Mouse (Mus musculus): ENCODE results near the gene Trabd2b. TPM values are rescaled to one million over a fixed set of nuclear protein-coding genes. Genes with fewer than 3 reads are reported as not detected.

The Trabd2b gene
- polyA plus RNA-seq, 1 experiment from 2014 or later: 1.8 TPM

DNA sequence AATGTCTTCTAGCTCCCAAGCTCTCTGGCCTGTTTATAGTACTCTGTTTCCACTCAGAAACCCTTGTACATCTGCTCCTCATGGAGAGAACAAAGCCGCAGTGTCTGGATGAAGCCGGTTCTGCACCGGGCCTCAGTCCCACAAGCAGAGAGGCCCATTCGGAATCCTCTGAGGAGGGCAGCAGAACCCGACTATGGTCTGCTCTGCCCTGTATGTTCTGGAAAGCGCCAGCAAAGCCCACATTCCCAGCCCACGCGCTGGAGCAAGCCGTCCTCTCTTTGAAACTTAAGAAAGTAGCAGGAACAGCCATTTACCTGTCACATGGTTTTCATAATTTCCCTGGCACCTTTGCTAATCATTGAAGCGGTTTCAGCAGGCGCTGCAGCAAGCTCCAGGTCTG is 29.0 kb upstream of the Trabd2b start:
- Histone ChIP-seq H3K4me1 (no peaks in the 10 kb centered on the region), H3K4me3 (no peak overlapping the region), H3K27me3 (ENCODE audit: low read depth, poor library complexity, severe bottlenecking) (no peaks in the 10 kb centered on the region; the same call in 1 of the 2 replicates), H3K36me3 (no peaks in the 10 kb centered on the region), H3K9me3 (replicated peaks) (no peaks in the 10 kb centered on the region), H3K27ac (replicated peaks) (no peak overlapping the region)
- no peak for DNase-seq (ENCODE audit: low spot score)
- WGBS: 84% methylated on average over 11 of the region's 11 CpGs

DNA sequence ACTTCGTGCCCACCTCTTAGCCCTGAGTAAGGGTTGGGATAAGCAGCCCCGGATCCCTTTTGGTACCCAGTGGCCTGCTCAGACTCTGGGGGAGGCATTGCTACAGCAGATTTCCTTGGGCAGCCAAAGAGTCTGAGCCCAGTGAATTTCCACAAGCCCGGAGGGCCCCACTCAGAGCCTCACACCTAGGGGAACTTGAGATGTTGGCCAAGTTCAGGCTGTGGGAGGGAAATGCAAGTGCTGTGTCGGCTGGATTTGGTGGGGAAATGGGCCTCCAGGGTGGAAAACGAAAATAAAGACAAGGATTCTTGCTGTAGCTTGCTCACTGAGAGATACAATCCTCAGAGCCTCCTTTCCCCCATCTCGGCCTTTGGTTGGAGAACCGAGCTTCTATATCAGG is 28.0 kb upstream of the Trabd2b start:
- Histone ChIP-seq H3K27ac (replicated peaks) (no peak overlapping the region), H3K27me3 (ENCODE audit: low read depth, poor library complexity, severe bottlenecking) (no peaks in the 10 kb centered on the region; the same call in 1 of the 2 replicates), H3K4me3 (no peak overlapping the region), H3K36me3 (no peaks in the 10 kb centered on the region), H3K4me1 (no peaks in the 10 kb centered on the region), H3K9me3 (replicated peaks) (no peaks in the 10 kb centered on the region)
- 84% methylated on average over 7 of the region's 7 CpGs for WGBS
- no peak for DNase-seq (ENCODE audit: low spot score)

DNA sequence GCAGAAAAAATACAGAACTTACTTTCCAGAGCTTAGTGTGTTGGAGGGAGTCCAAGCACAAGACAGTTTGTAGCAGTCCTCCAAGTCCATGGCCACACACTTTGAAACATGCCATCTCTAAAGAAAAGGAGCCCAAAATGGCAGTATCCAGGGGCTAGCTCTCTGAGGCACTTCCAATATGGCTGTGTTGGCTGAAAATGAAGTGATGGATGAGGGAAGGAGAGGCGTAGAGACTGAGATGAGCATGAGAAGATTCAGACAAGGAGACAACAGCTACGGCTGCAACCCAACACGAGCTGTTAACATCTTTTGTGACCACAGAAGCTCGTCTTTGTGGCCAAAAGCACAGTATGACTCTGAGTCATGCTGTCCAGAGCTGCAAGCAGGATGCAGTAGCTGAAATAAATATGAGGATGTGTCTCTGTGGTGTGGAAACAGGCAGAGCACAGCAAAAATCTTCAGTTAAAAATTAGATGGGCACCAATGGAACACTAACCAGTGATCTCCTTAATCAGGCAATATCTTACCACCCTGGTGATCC is 27.0 kb upstream of the Trabd2b start:
- 90% methylated on average over 4 of the region's 4 CpGs for WGBS

DNA sequence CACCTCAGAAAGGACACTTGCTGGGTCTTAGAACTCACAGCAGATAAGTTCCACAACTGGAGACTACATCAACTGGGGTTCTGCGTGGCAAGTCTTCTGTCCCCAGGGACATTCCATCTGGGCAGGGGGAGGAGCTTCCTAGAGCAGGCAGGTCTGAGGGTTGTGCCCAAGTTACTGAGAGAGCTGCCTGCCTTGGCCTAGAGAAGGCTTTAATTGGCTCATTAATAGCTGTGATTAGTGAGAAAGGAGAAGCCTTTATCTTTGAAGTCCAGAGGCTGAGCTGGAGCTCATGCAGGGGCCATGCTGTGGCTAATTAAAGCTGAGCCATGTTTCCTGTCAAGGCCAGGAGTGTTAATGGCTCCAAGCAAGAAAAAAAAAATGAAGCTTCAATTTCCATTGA is 23.9 kb upstream of the Trabd2b start:
- H3K4me3 ChIP-seq: no peak overlapping the region
- H3K4me1 ChIP-seq: no peaks in the 10 kb centered on the region
- no peak for DNase-seq (ENCODE audit: low spot score)
- H3K27ac ChIP-seq (replicated peaks): no peak overlapping the region
- no peaks in the 10 kb centered on the region for H3K9me3 ChIP-seq (replicated peaks)
- WGBS: 23% methylated on average over 1 of the region's 1 CpGs
- H3K27me3 ChIP-seq (ENCODE audit: low read depth, poor library complexity, severe bottlenecking): no peaks in the 10 kb centered on the region
- no peaks in the 10 kb centered on the region for H3K36me3 ChIP-seq

More for the DNA sequence above, 27.0 kb upstream of the Trabd2b start:
- Histone ChIP-seq H3K27me3 (ENCODE audit: low read depth, poor library complexity, severe bottlenecking) (no peaks in the 10 kb centered on the region; the same call in 1 of the 2 replicates), H3K36me3 (no peaks in the 10 kb centered on the region), H3K4me3 (no peak overlapping the region), H3K27ac (replicated peaks) (no peak overlapping the region), H3K4me1 (no peaks in the 10 kb centered on the region), H3K9me3 (replicated peaks) (no peaks in the 10 kb centered on the region)
- DNase-seq (ENCODE audit: low spot score): no peak

DNA sequence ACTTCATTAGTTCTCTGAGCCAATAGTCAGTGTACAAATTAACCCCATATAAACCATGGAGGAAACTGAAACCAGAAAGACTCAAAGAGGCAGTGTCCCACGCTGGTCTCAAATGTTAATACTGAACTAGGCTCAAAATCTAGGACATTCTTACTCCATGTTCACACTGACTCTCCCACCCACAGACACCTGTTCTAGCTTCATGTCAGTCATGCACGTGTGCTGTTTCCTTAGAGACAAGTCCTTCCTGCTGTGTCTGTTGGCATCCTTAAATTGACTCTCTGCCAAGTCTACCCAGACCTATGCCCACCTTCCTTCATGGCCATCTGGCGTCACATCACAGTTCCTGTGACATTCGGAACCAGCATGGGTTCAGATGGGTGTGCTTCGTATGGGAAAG is 21.3 kb upstream of the Trabd2b start:
- Histone ChIP-seq H3K9me3 (replicated peaks) (no peaks in the 10 kb centered on the region), H3K4me3 (no peak overlapping the region), H3K4me1 (no peaks in the 10 kb centered on the region), H3K36me3 (no peaks in the 10 kb centered on the region), H3K27me3 (ENCODE audit: low read depth, poor library complexity, severe bottlenecking) (no peaks in the 10 kb centered on the region), H3K27ac (replicated peaks) (no peak overlapping the region)
- no peak for DNase-seq (ENCODE audit: low spot score)
- 88% methylated on average over 5 of the region's 5 CpGs for WGBS

DNA sequence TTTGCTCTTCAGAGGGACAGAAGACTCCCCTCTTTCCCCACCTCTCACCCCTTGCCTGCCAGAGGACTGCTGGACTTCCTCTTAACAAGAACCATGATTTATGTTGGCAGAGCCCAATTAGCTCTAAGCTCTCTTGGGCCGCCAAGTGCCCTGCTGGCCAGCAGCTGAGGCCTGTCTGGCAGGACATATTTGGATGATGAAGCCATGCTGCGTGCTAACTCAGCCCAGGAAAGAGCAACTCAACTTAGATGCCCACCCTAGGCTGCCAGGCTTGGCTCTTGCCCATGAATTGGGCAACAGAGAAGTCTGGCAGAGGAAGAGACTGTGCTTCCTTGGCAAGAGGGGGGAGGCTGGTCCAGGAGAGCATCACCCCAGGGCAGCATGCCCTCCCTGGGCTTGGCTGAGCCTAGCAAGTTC is 20.1 kb upstream of the Trabd2b start:
- Histone ChIP-seq H3K27me3 (ENCODE audit: low read depth, poor library complexity, severe bottlenecking) (no peaks in the 10 kb centered on the region), H3K4me1 (no peaks in the 10 kb centered on the region), H3K9me3 (replicated peaks) (no peaks in the 10 kb centered on the region), H3K4me3 (no peak overlapping the region), H3K36me3 (no peaks in the 10 kb centered on the region), H3K27ac (replicated peaks) (no peak overlapping the region)
- WGBS: 87% methylated on average over 2 of the region's 2 CpGs
- DNase-seq (ENCODE audit: low spot score): no peak

DNA sequence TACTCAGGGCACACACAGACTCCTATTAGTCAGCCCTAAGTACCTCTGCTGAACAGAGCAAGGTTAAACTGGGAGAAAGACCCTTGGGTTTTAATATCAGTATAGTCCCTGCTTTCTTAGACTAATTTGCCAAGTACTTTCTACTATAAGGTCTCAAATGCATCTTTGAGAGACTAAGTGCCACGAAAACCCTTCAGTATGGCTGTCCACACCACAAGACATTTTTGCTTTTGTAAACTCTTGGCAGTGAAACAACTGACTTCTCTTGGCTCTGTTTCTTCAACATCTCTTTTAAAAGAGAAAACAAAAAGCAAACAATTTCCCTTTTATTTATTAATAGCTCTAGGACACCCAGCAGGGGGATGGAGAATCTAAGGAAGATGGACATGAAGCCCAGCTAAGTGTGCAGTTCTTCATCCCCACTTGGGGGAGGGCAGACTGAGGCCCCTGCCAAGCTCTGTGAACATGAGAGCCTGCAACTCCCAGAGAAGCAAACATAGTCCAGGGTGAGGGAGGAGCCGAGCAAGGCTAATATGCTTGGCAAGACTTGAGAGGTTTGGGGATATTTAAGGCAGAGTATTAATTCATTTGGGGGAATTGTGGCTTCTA is 18.9 kb upstream of the Trabd2b start:
- H3K36me3 ChIP-seq: no peaks in the 10 kb centered on the region
- H3K9me3 ChIP-seq (replicated peaks): no peaks in the 10 kb centered on the region
- no peak overlapping the region for H3K4me3 ChIP-seq
- no peaks in the 10 kb centered on the region for H3K27me3 ChIP-seq (ENCODE audit: low read depth, poor library complexity, severe bottlenecking)
- no peak for DNase-seq (ENCODE audit: low spot score)
- no peak overlapping the region for H3K27ac ChIP-seq (replicated peaks)
- H3K4me1 ChIP-seq: no peaks in the 10 kb centered on the region
- 77% methylated on average over 2 of the region's 2 CpGs for WGBS

DNA sequence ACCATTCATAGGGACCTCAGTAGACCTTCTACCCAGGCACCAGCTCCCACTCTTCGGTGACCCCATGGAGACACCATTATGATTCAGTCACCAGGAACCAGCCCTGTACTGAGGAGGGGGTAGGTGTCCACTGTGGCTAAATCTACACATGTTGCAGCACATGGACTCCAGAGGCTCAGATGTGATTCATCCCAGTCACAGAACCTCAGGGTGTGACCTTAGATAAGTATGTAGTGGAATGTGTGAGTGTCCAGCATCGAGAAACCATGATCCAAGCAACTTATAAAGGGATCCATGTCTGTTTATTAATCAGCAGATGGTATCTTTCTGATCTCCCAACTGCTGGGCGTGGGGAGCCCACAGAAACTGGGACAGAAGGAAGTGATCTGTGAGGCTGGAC is 18.2 kb upstream of the Trabd2b start:
- Histone ChIP-seq H3K27me3 (ENCODE audit: low read depth, poor library complexity, severe bottlenecking) (no peaks in the 10 kb centered on the region), H3K4me3 (no peak overlapping the region), H3K27ac (replicated peaks) (no peak overlapping the region), H3K4me1 (no peaks in the 10 kb centered on the region), H3K36me3 (no peaks in the 10 kb centered on the region), H3K9me3 (replicated peaks) (no peaks in the 10 kb centered on the region)
- 80% methylated on average over 3 of the region's 3 CpGs for WGBS
- no peak for DNase-seq (ENCODE audit: low spot score)

DNA sequence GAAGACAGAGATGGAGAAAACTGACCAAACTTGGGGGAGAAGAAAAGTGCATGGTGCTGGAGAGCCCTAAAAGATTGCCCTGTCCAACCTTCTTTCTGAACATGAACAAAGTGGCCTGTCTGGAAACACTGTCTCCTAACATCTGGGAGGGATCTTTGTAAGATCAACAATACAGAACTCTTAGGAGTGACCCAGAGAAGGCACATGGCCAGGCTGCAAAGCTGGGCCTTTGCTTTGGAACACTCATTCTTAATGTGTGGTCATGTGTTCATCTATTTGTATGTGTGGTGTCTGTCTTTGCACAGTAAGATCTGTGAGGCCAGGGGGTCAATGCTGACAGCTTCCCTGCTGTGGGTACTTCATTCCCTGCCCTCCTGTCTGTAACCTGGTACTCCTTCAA is 16.9 kb upstream of the Trabd2b start:
- no peak overlapping the region for H3K27ac ChIP-seq (replicated peaks)
- no peaks in the 10 kb centered on the region for H3K9me3 ChIP-seq (replicated peaks)
- H3K4me1 ChIP-seq: no peaks in the 10 kb centered on the region
- H3K36me3 ChIP-seq: no peaks in the 10 kb centered on the region
- H3K4me3 ChIP-seq: no peak overlapping the region
- no peaks in the 10 kb centered on the region for H3K27me3 ChIP-seq (ENCODE audit: low read depth, poor library complexity, severe bottlenecking)
- DNase-seq (ENCODE audit: low spot score): no peak

DNA sequence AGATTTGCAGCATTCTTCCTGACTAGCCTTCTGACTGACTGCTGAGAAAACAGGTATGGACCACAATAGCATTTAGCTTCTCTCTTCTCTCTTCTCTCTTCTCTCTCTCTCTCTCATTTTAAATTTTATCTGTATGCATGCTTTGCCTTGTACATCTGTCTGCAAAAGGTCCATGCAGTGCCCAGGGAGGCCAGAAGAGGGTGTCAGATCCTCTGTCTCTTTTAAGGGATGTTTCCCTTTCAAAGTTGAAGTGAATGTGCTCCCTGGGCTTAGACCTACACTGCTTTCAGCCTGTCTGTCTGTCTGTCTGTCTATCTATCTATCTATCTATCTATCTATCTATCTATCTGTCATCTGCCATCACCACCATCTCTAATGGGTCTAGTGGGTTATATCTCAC is 8.9 kb upstream of the Trabd2b start:
- H3K27ac ChIP-seq (replicated peaks): no peak overlapping the region
- no peak for DNase-seq (ENCODE audit: low spot score)
- H3K27me3 ChIP-seq (ENCODE audit: low read depth, poor library complexity, severe bottlenecking): peaks cover 4% of the 10 kb centered on the region; the same call in 1 of the 2 replicates
- peaks cover 7% of the 10 kb centered on the region for H3K4me1 ChIP-seq
- H3K9me3 ChIP-seq (replicated peaks): no peaks in the 10 kb centered on the region
- no peak overlapping the region for H3K4me3 ChIP-seq
- no peaks in the 10 kb centered on the region for H3K36me3 ChIP-seq

DNA sequence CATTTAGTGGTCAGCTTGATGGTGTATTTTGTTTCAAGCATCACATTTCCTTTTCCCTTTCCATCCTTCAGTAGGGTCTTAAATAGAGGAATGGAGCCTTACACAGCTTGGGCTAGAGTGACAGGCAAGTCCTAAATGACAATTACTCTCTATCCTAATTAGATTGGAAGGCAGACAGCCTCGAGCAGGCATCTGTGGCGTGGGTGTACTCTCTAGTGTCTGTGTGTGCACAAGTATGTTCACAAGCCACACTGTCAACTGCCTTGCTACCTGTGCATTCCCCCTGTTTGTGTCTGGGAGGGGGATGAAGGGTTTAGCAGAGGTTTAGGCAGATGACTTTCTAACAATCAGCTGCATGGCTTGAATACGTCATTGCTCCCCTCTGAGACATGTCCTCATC is 6.7 kb upstream of the Trabd2b start:
- H3K27ac ChIP-seq (replicated peaks): no peak overlapping the region
- peaks cover 18% of the 10 kb centered on the region for H3K27me3 ChIP-seq (ENCODE audit: low read depth, poor library complexity, severe bottlenecking)
- H3K4me3 ChIP-seq: no peak overlapping the region
- H3K4me1 ChIP-seq: peaks cover 7% of the 10 kb centered on the region
- no peak for DNase-seq (ENCODE audit: low spot score)
- no peaks in the 10 kb centered on the region for H3K9me3 ChIP-seq (replicated peaks)
- 70% methylated on average over 3 of the region's 3 CpGs for WGBS
- no peaks in the 10 kb centered on the region for H3K36me3 ChIP-seq

DNA sequence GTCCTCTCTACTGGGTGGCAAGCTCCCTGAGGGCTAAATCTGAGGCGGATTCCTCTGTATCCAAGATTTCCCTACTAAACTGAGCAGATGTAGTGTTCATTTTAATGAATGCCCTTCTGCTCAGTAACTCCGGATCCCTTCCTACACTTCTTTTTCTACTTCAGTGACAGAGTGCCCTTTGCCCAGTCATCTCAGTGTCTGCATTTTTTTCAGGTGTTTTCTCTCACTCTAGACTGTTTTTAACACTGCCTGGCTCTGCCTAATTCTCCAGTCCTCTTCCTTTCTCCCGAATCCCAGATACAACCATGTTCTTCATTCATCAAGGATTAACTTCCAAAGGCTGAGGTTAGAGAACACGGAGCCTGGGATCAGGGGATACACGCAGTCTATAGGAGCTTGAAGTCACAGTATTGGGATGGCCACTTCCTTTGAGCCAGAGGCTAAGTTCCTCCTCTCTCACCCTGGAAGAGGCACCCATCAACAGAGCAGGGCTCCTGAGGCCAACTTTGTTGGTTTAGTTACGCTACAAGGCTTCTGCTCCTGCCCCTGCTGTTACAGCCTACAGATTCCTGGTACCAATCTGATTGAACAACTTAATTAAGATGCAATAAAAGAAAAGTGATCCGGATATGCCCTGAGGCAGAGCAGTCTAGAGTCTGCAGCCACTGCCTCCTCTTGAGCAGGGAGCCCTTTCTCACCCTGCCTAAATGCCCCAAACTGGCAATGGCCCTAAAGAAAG is 4.4 kb upstream of the Trabd2b start:
- Histone ChIP-seq H3K4me1 (peaks cover 17% of the 10 kb centered on the region), H3K36me3 (no peaks in the 10 kb centered on the region), H3K27ac (replicated peaks) (no peak overlapping the region), H3K9me3 (replicated peaks) (no peaks in the 10 kb centered on the region), H3K4me3 (no peak overlapping the region), H3K27me3 (ENCODE audit: low read depth, poor library complexity, severe bottlenecking) (peaks cover 28% of the 10 kb centered on the region)
- DNase-seq (ENCODE audit: low spot score): no peak
- WGBS: 54% methylated on average over 7 of the region's 7 CpGs

DNA sequence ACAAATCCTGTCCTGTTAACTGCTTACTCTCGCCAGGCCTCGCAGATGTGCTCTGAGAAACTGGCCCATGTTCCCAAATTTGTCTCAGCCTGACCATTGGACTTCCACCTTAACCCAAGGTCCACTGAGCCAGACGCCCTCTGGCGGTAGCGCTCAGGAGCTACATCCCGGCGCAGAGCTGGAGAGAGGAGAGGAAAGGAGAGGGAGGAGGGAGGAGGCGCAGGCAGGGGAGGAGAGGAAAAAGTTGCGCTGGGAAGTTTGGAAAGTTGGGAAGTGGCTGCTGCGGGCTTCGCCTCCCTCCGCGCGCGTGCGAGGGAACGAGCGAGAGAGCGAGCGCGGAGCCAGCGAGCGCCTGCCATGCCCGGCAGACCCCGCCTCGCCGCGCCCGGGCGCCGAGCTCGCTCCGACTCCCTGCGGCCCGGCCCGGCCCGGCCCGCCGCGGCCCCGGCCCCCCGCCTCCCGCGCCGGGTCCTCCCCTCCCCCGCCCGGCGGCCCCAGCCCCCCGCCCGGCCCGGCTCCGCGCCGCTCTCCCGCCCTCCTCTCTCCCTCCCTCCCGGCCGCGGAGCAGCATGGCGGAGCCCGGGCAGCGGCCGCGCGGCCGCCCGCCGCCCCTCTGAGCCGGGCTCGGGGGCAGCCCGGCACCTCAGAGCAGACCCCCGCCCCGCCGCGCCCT is 706 bp upstream of the Trabd2b start:
- Histone ChIP-seq H3K4me1 (peaks cover 50% of the 10 kb centered on the region), H3K27ac (replicated peaks) (peak overlapping the region; percentile 92), H3K4me3 (peak overlapping the region; percentile 75), H3K9me3 (replicated peaks) (no peaks in the 10 kb centered on the region), H3K36me3 (no peaks in the 10 kb centered on the region), H3K27me3 (ENCODE audit: low read depth, poor library complexity, severe bottlenecking) (peaks cover 54% of the 10 kb centered on the region)
- WGBS: under 1% methylated on average over 43 of the region's 74 CpGs
- DNase-seq (ENCODE audit: low spot score): peak; percentile 94

Data from midbrain, embryonic 10.5 days (tissue).